Mouse (Mus musculus) forebrain, embryonic 15.5 days (tissue): ENCODE data around the gene Zfp932. TPM values are rescaled to one million over a fixed set of nuclear protein-coding genes. Genes with fewer than 3 reads are reported as not detected.
"Not testable (repeated sequence)": the region's sequence is repeated elsewhere in the genome, so short reads cannot be mapped to it uniquely, and the experiment has no call there.

ENCODE experiments used
- ATAC-seq: fragments of 200-750 bp; cut with Nextera tagmentation; replicated peaks from 2 replicates; pipeline ENCODE4 v1.8.0; 2017; ENCODE audit warnings: mild to moderate bottlenecking, moderate TSS enrichment, moderate library complexity
- H3K27ac ChIP-seq: fragments of 300-500 bp; sonication (generic); replicated peaks from 2 replicates; pipeline ENCODE4 v1.5.1; 2015; ENCODE audit warnings: mild to moderate bottlenecking, inconsistent platforms
- H3K27me3 ChIP-seq: fragments of 300-500 bp; sonication (generic); 2 replicates; pipeline ENCODE4 v1.6.1; 2015; ENCODE audit warnings: inconsistent platforms
- H3K36me3 ChIP-seq: fragments of 300-500 bp; sonication (generic); 2 replicates; pipeline ENCODE4 v1.6.1; 2015; ENCODE audit warnings: mild to moderate bottlenecking, inconsistent platforms
- H3K4me1 ChIP-seq: fragments of 300-500 bp; sonication (generic); 2 replicates; pipeline ENCODE4 v1.6.1; 2015; ENCODE audit warnings: inconsistent platforms
- H3K4me2 ChIP-seq: fragments of 300-500 bp; sonication (generic); replicated peaks from 2 replicates; pipeline ENCODE4 v1.6.1; 2015; ENCODE audit warnings: mild to moderate bottlenecking, inconsistent platforms
- H3K4me3 ChIP-seq: fragments of 300-500 bp; sonication (generic); 2 replicates; pipeline ENCODE4 v1.5.1; 2015; ENCODE audit warnings: mild to moderate bottlenecking, inconsistent platforms
- H3K9ac ChIP-seq: fragments of 300-500 bp; sonication (generic); replicated peaks from 2 replicates; pipeline ENCODE4 v1.6.1; 2015; ENCODE audit warnings: mild to moderate bottlenecking, inconsistent platforms
- H3K9me3 ChIP-seq: fragments of 300-500 bp; sonication (generic); 2 replicates; pipeline ENCODE4 v1.6.1; 2016; ENCODE audit warnings: inconsistent platforms
- WGBS: fragments of 180-500 bp; shearing (Covaris S2); methylation state at CpG from one replicate; pipeline ENCODE4 v1.1.7; 2015; ENCODE audit warnings: mixed read lengths; 5-methylcytosine and 5-hydroxymethylcytosine counted together
- polyA plus RNA-seq: library from polyadenylated mRNA; unstranded; fragments of >200 nt; fragmentation: Nextera tagmentation; extraction: Ambion mirVana; gene quantifications from 2 replicates; pipeline ENCODE4 v1.2.1, GENCODE M21; 2015

Zfp932 gene
- 27.7 and 30.3 TPM in 2 replicates for polyA plus RNA-seq

DNA sequence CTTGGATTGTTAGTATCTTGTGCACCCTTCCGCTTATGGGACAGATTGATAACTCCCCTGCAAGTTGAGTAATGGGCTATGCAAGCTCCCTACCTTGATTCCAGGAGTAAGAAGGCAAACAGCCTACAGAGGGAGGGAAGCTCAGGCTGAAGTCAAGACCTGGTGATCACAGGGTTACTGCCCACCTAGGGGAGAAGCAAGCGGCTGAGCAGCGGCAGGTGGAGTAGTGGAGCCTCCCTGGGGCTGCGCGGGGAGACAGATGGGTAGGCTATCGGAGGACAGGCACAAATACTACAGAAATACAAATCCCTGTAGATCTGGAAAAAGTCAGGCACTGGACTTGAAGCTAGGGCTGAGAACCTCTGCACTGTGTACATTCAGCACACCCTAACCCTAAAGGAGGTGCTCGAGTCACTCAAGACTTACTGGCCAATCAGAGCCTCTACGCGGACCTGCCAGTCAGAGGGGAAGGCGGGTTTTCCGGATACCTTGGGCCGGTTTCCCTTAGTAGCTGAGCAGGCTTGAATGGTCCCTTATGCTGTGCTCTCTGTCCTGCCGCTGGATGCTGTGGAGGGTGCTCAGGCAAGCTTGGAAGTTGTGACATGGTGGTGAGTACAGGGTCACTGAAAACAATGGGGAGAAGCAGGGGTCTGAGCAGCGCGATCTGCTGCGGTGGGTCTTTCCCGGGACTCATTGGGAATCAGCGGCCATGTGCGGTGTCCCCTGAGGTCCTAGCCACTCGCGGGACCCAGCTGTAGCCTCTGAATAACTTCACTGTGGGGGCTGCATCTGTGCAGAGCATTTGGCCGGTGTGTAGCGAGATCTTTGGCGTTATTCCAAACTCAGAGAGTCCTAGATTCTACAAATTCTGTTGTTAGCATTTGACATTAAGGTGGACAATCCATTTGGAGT lies at the start of gene Zfp932:
Gene Zfp932, plus strand, starts transcription at position 496 of the 912 bp plus-strand sequence.
- H3K36me3 ChIP-seq, ATAC-seq, H3K9me3 ChIP-seq, H3K27ac ChIP-seq, H3K4me1 ChIP-seq, H3K27me3 ChIP-seq, H3K4me2 ChIP-seq, H3K9ac ChIP-seq, H3K4me3 ChIP-seq: not testable (repeated sequence)
- no CpG with 5 or more reads among the region's 24 CpGs for WGBS

DNA sequence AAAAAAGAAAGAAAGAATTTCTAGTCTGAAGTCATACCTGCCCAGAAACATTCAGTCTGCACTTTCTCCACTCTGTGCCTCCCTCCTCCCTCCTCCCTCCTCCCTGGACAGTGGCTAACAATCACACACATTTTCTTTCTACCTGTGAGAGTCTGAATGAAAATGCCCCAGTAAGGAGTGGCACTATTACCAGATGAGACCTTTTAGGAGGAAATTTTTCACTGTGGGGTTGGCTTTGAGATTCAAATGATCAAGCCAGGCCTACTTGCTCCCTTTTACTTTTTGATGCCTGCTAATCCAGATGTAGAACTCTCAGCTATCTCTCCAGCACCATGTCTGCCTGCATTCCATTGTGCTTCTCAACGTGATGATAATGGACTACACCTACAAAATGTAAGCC lies 46.0 kb upstream of the Zfp932 start:
- Histone ChIP-seq H3K9ac (no peak overlapping the region), H3K4me2 (no peak overlapping the region), H3K9me3 (no peaks in the 10 kb centered on the region), H3K4me1 (no peaks in the 10 kb centered on the region), H3K4me3 (no peak overlapping the region), H3K27ac (no peak overlapping the region), H3K36me3 (no peaks in the 10 kb centered on the region), H3K27me3 (no peaks in the 10 kb centered on the region)
- ATAC-seq: no peak
- WGBS: no CpG with 5 or more reads among the region's 1 CpGs

DNA sequence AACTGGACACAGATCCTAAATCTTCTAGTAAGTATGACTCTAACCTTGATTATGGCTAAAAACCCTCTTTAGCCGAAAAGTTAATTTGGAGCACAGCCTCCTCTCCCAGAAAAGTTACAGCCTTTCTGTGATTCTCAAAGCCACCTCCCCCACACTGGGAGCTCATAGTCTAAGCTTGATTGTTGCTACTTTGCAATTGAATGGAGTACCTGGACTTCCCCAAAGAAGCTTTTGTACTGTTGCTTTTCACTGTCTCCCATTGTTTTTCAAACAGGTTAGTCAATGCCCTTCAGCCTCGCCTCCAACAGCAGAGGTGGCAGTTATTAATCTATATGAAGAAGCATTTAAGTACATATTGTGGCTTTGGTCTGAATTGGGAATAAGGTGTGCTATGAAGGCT lies 15.6 kb upstream of the Zfp932 start:
- not testable (repeated sequence) for H3K27me3 ChIP-seq, H3K4me2 ChIP-seq, H3K36me3 ChIP-seq, H3K4me3 ChIP-seq, H3K9me3 ChIP-seq, H3K27ac ChIP-seq, ATAC-seq, H3K4me1 ChIP-seq, H3K9ac ChIP-seq
- WGBS: no CpG with 5 or more reads among the region's 2 CpGs

DNA sequence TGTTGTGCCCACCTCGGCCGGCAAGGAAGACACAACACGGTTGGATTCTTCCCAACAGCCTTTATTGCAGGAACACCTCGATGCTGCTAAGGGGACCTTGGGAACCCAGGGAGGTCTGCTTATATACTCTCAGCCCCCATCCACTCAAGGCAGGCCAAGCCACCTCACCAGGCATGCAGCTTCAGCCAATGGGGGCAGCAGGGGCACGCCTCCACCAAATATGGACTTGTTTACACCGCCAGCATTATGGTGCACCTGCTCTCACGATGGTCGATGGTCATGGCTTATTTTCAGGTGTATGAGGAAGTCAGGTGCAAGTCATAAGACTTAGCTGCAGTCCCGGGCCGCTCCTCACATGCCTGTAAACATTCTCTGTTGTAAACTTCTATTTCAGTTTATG lies 860 bp upstream of the Zfp932 start:
- not testable (repeated sequence) for H3K4me1 ChIP-seq, H3K27me3 ChIP-seq, H3K9me3 ChIP-seq, H3K9ac ChIP-seq, ATAC-seq, H3K36me3 ChIP-seq, H3K4me3 ChIP-seq, H3K27ac ChIP-seq, H3K4me2 ChIP-seq
- no CpG with 5 or more reads among the region's 10 CpGs for WGBS

DNA sequence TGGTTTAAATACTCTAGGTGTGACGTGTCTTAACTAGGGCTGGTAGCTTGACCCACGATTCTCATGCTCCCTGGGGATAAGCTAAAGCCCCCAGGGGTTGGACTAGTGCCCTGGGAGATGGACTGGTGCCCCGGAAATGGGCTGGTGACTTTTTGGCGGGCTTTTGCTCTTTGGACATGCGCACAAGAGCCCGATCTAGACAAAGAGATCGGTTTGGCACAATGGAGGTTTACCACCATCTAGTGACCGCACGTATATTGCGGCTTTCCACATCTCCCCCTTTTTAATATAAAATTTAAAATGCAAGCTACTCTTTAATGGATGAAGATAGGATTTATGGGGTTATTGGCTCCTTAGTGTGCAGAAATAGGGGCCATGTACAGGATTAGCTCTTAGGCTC lies 19.5 kb downstream of the Zfp932 start:
- ATAC-seq, H3K27ac ChIP-seq, H3K4me3 ChIP-seq, H3K27me3 ChIP-seq, H3K36me3 ChIP-seq, H3K9ac ChIP-seq, H3K4me2 ChIP-seq, H3K4me1 ChIP-seq: not testable (repeated sequence)
- 89% methylated on average over 10 of the region's 10 CpGs for WGBS
- H3K9me3 ChIP-seq: peaks cover 12% of the 10 kb centered on the region; the same call in 1 of the 2 replicates

DNA sequence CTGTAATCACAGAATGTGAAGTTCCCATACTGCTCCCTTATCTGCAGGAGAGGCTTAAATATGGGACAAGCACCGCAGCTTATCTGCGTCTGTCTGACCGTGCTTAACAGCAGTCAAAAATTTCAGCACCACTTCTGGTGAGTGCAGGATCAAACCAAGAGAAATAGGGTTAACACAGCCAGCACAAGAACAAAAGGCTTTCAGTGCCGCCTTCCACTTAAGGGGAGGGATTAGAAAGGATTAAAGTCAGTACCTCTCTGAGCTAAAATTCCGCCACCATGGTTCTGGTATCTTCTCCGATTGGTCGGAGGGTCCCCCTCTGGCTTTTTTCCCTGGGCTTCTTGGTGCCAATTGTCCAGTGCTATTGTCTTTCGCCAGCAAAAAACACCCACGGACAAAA lies 27.0 kb downstream of the Zfp932 start:
- no peaks in the 10 kb centered on the region for H3K4me1 ChIP-seq
- peak overlapping the region; percentile 48 for H3K9ac ChIP-seq
- peak; percentile 89 for ATAC-seq
- no peaks in the 10 kb centered on the region for H3K27me3 ChIP-seq
- peak overlapping the region; percentile 57 for H3K4me2 ChIP-seq
- 0 out of 2 replicates have a peak, but pooled peaks cover under 1% of the 10 kb centered on the region for H3K9me3 ChIP-seq
- no peaks in the 10 kb centered on the region for H3K36me3 ChIP-seq
- WGBS: 24% methylated on average over 9 of the region's 9 CpGs
- H3K27ac ChIP-seq: peak overlapping the region; percentile 84
- peak overlapping the region; percentile 40 for H3K4me3 ChIP-seq

DNA sequence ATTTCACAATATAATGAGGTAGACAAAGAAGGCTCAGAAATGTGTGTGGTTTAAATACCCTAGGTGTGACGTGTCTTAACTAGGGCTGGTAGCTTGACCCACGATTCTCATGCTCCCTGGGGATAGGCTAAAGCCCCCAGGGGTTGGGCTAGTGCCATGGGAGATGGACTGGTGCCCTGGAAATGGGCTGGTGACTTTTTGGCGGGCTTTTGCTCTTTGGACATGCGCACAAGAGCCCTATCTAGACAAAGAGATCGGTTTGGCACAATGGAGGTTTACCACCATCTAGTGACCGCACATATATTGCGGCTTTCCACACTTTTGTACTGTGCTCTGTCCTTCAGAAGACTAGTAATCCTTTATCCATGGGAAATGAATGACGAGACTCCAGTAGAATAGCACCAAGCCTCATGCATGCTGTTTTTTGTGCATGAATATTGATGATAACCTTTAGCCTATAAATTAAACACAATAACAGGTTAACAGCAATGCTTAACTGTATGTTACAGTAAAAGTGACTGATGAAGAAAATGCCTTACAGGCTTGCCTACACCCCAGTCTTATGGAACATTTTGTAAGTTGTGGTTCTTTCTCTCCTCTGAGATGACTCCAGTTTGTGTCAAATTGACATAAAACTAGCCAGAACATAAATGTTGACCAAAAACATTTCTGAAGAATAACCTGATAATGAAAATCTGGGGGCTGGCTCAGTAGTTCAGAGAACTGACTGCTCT lies 27.5 kb downstream of the Zfp932 start:
- Histone ChIP-seq H3K27ac (peak overlapping the region; percentile 84), H3K4me3 (peak overlapping the region; percentile 40), H3K4me2 (peak overlapping the region; percentile 57), H3K9ac (peak overlapping the region; percentile 48)
- not testable (repeated sequence) for H3K27me3 ChIP-seq, H3K36me3 ChIP-seq, H3K9me3 ChIP-seq, H3K4me1 ChIP-seq
- ATAC-seq: peak; percentile 98
- 21% methylated on average over 8 of the region's 8 CpGs for WGBS

DNA sequence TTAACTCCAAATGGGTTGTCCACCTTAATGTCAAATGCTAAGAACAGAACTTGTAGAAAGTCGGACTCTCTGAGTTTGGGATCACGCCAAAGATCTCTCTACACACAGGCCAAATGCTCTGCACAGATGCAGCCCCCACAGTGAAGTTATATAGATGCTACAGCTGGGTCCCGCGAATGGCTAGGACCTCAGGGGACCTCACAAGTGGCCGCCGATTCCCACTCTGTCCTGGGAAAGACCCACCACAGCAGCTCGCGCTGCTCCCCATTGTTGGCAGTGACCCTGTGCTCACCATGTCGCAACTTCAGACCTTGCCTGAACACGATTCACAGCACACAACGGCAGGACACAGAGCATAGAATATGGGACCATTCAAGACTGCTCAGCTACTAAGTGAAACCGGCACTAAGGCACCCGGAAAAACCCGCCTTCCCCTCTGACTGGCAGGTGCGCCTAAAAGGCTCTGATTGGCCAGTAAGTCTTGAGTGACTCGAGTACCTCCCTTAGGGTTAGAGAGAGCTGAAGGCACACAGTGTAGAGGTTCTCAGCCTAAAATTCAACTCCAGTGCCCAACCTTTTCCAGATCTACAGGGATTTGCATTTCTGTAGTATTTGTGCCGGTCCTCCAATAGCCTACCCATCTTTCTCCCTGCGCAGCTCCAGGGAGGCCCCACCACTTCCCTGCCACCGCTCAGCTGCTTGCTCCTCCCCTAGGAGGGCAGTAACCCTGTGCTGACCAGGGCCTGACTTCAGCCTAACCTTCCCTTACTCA lies 61.5 kb downstream of the Zfp932 start:
- 5% methylated on average over 19 of the region's 19 CpGs for WGBS
- peak; percentile 99 for ATAC-seq
- peak overlapping the region; percentile 39 for H3K27ac ChIP-seq

More for the DNA sequence above, 61.5 kb downstream of the Zfp932 start:
- H3K9me3 ChIP-seq: no peaks in the 10 kb centered on the region
- H3K4me2 ChIP-seq: peak overlapping the region; percentile 46
- H3K36me3 ChIP-seq: no peaks in the 10 kb centered on the region
- H3K4me3 ChIP-seq: peak overlapping the region; percentile 47
- no peaks in the 10 kb centered on the region for H3K27me3 ChIP-seq
- peak overlapping the region; percentile 42 for H3K9ac ChIP-seq
- no peaks in the 10 kb centered on the region for H3K4me1 ChIP-seq

Other genes with a start within 250 kb of the Zfp932 start
- gene 4930522L14Rik, start 244.6 kb upstream of the Zfp932 start, polyA plus RNA-seq: 4.7 and 5.2 TPM in 2 replicates
- gene Gm15446, start 73.1 kb upstream of the Zfp932 start, polyA plus RNA-seq: 0.43 and 0.61 TPM in 2 replicates
- 4.6 and 8.8 TPM in 2 replicates for gene Gm17655, start 76.0 kb downstream of the Zfp932 start, polyA plus RNA-seq
- gene Gm35315, start 97.9 kb downstream of the Zfp932 start, polyA plus RNA-seq: 0.70 and 1.0 TPM in 2 replicates
- gene Plcxd1, start 103.4 kb downstream of the Zfp932 start, polyA plus RNA-seq: 2.6 and 2.8 TPM in 2 replicates
- 66.3 and 67.9 TPM in 2 replicates for gene Gtpbp6, start 111.7 kb downstream of the Zfp932 start, polyA plus RNA-seq
- gene Zfp605, start 113.6 kb downstream of the Zfp932 start, polyA plus RNA-seq: 17.3 and 17.9 TPM in 2 replicates
- gene Chfr, start 139.3 kb downstream of the Zfp932 start, polyA plus RNA-seq: 85.2 and 86.9 TPM in 2 replicates
- 21.6 and 21.7 TPM in 2 replicates for gene Golga3, start 180.2 kb downstream of the Zfp932 start, polyA plus RNA-seq
- 26.9 and 28.6 TPM in 2 replicates for gene Ankle2, start 234.5 kb downstream of the Zfp932 start, polyA plus RNA-seq